In genomic region chr2:34840143-34840542, GRCm38 (mm10) we compare ENCODE assay signal across 22 mouse cellular contexts. TPM values are rescaled to one million over a fixed set of nuclear protein-coding genes. Genes with fewer than 3 reads are reported as not detected.
DNase-seq lines count a peak whose midpoint lies in the region; ATAC-seq and TF ChIP-seq lines count a peak whose summit lies in the region.
"Not testable (repeated sequence)": the region's sequence is repeated elsewhere in the genome, so short reads cannot be mapped to it uniquely, and the experiment has no call there.
"Had no signal": no experiment of that assay in that cellular context is flagged by ENCODE, and none has a peak within 500 bp of the region (broad histone marks: within the 10 kb centered on the region; RNA-seq: fewer than 3 reads in every experiment).

No protein-coding gene starts in this region.

- TF ChIP-seq RAD21 in MEL (IDR thresholded peaks at IDR 0.05; ENCODE audit: low read depth, low read length), result peak; percentile 55

- H3K27me3 ChIP-seq in MEL (ENCODE audit: control insufficient read depth in 1 of 2, insufficient read depth in 2 of 2, low read length in 2 of 2); kidney, adult 2 months (replicated peaks; ENCODE audit: control insufficient read depth, insufficient read depth, low read length); liver, adult 2 months (ENCODE audit: control insufficient read depth, insufficient read depth, low read length); lung, embryonic 14.5 days (ENCODE audit: insufficient read depth, low read length): not testable (repeated sequence)

- not testable (repeated sequence) for H3K27ac ChIP-seq in MEL (ENCODE audit: control insufficient read depth, low read depth, low read length); gastrocnemius, adult 2 months; kidney, adult 2 months (ENCODE audit: insufficient read depth, low read depth, low read length); liver, adult 2 months (replicated peaks; ENCODE audit: insufficient read depth, low read depth, low read length); lung, embryonic 14.5 days (ENCODE audit: low read depth)

- not testable (repeated sequence) for H3K9ac ChIP-seq in MEL (ENCODE audit: control insufficient read depth, low read depth, low read length, poor library complexity, severe bottlenecking); liver, adult 2 months (ENCODE audit: low read depth, low read length); lung, embryonic 14.5 days

- ATAC-seq in lung, embryonic 14.5 days (ENCODE audit: insufficient read depth), result not testable (repeated sequence)

- H3K4me1 ChIP-seq in MEL (ENCODE audit: control insufficient read depth in 1 of 2, insufficient read depth in 2 of 2, low read length in 2 of 2); kidney, adult 2 months (ENCODE audit: control insufficient read depth, insufficient read depth, low read length); liver, adult 2 months (ENCODE audit: control insufficient read depth, insufficient read depth, low read length); lung, embryonic 14.5 days (ENCODE audit: insufficient read depth): not testable (repeated sequence)

- H3K9me3 ChIP-seq in MEL (replicated peaks; ENCODE audit: insufficient read depth, low read length); lung, embryonic 14.5 days (ENCODE audit: low read depth, low read length): not testable (repeated sequence)

- not testable (repeated sequence) for H3K79me2 ChIP-seq in MEL (ENCODE audit: control insufficient read depth, insufficient read depth, low read length, poor library complexity); liver, adult 2 months (ENCODE audit: control insufficient read depth, insufficient read depth, low read length)

- peak; percentile 25 to 31 for DNase-seq in B cell, adult 2 months
- peak; percentile 40 for DNase-seq in MEL (ENCODE audit: low read depth, low spot score)
- not testable (repeated sequence) for DNase-seq in gastrocnemius, adult 2 months; kidney, adult 2 months; liver, adult 2 months (ENCODE audit: extremely low read depth, low read depth, low spot score); lung, embryonic 14.5 days
- DNase-seq in thymus, postnatal 14 days, result peak; percentile 12

- not testable (repeated sequence) for H3K36me3 ChIP-seq in MEL (ENCODE audit: control insufficient read depth in 1 of 2, insufficient read depth in 2 of 2, low read length in 2 of 2); kidney, adult 2 months (ENCODE audit: control insufficient read depth, insufficient read depth, low read length); liver, adult 2 months (ENCODE audit: control insufficient read depth, insufficient read depth, low read length); lung, embryonic 14.5 days (ENCODE audit: insufficient read depth)

- 80% methylated on average over 5 of the region's 5 CpGs for WGBS in kidney, adult 2 months
- 87% methylated on average over 5 of the region's 5 CpGs for WGBS in liver, adult 2 months
- WGBS in lung, embryonic 14.5 days, result 78% methylated on average over 5 of the region's 5 CpGs

- intact Hi-C loops in gastrocnemius, adult 2 months (cut with DNase I), result not testable (repeated sequence)

- peak; percentile 14 to 69 (median 51); a peak in 4 of 6 replicates for TF ChIP-seq CTCF in MEL (IDR thresholded peaks at IDR 0.05 in 2 of 3, conservative IDR thresholded peaks at IDR 0.05 in 1 of 3; ENCODE audit: control insufficient read depth in 1 of 3, insufficient read depth in 1 of 3, low read depth in 2 of 3, low read length in 3 of 3, poor library complexity in 1 of 3, severe bottlenecking in 1 of 3)
- TF ChIP-seq CTCF in gastrocnemius, adult 2 months (IDR thresholded peaks at IDR 0.05), result peak; percentile 32; the same call in 1 of the 2 replicates
- TF ChIP-seq CTCF in kidney, adult 2 months (conservative IDR thresholded peaks at IDR 0.05; ENCODE audit: insufficient read depth, insufficient read length, low read depth, low read length), result peak; percentile 27; the same call in 1 of the 2 replicates
- TF ChIP-seq CTCF in liver, adult 2 months (IDR thresholded peaks at IDR 0.05; ENCODE audit: low read depth, low read length), result peak; percentile 32; the same call in 1 of the 2 replicates
- 0 out of 2 replicates have a peak, but pooled peaks have one; percentile 8 for TF ChIP-seq CTCF in lung, embryonic 14.5 days (IDR thresholded peaks at IDR 0.05; ENCODE audit: low read depth)

- not testable (repeated sequence) for TF ChIP-seq EP300 in MEL (IDR thresholded peaks at IDR 0.05; ENCODE audit: low read depth in 1 of 2, low read length in 2 of 2)

- H3K4me3 ChIP-seq in MEL (ENCODE audit: control insufficient read depth in 1 of 2, insufficient read depth in 1 of 2, low read depth in 2 of 2, low read length in 2 of 2); gastrocnemius, adult 2 months; kidney, adult 2 months (ENCODE audit: insufficient read depth, low read depth, low read length); liver, adult 2 months (ENCODE audit: insufficient read depth, low read depth, low read length); lung, embryonic 14.5 days (ENCODE audit: low read depth, low read length): not testable (repeated sequence)

- TF ChIP-seq POLR2A in MEL (IDR thresholded peaks at IDR 0.05; ENCODE audit: control insufficient read depth in 1 of 2, insufficient read depth in 1 of 2, low read depth in 1 of 2, low read length in 2 of 2, poor library complexity in 1 of 2); kidney, adult 2 months (IDR thresholded peaks at IDR 0.05; ENCODE audit: low read depth, low read length); liver, adult 2 months (IDR thresholded peaks at IDR 0.05; ENCODE audit: extremely low read depth, insufficient read depth, low read length): not testable (repeated sequence)

- H3K4me2 ChIP-seq in lung, embryonic 14.5 days, result not testable (repeated sequence)

TF ChIP-seq in MEL, 35 proteins besides CTCF, POLR2A, EP300 and RAD21:
- TF ChIP-seq MAX (IDR thresholded peaks at IDR 0.05; ENCODE audit: low read length), result peak; percentile 33; the same call in 1 of the 2 replicates
- TF ChIP-seq MYC (IDR thresholded peaks at IDR 0.05; ENCODE audit: low read depth, low read length), result peak; percentile 84
- peak; percentile 50; the same call in 1 of the 2 replicates for TF ChIP-seq ZC3H11A (IDR thresholded peaks at IDR 0.05; ENCODE audit: low read depth, low read length)
- peak; percentile 55 for TF ChIP-seq SMC3 (IDR thresholded peaks at IDR 0.05; ENCODE audit: low read depth, low read length)

RNA-seq across cellular contexts. Expression of gene Gm34653, which starts 7.3 kb away (rescaled TPM):
- 0.08 TPM in 1 of 2 replicates, not detected in the other for total RNA-seq in MEL (2012; rRNA removed)
- under 1 TPM in 1 of 2 experiments, not detected in 1; 0.10 TPM for polyA plus RNA-seq in MEL (2012; ENCODE audit: insufficient read depth in 1 of 2, insufficient read length in 2 of 2, low read depth in 1 of 2, low replicate concordance in 2 of 2, missing spikeins in 1 of 2)
- total RNA-seq in gastrocnemius, adult 2 months (2021), result under 1 TPM; 0.18 to 0.39 TPM
- polyA plus RNA-seq in kidney, adult 2 months (2012; rRNA removed), result 0.07 TPM in 1 of 2 replicates, not detected in the other
- total RNA-seq in liver, adult 2 months (2014; rRNA removed), result 0.09 and 0.13 TPM in 2 replicates
- polyA plus RNA-seq in liver, adult 2 months (2012; rRNA removed), result not detected in 2 replicates
- polyA plus RNA-seq in lung, embryonic 14.5 days (2014; fragmentation: Nextera tagmentation; extraction: Ambion mirVana), result not detected in 2 replicates
- total RNA-seq: adrenal gland, postnatal 10 days; common myeloid progenitor, adult 5-6 weeks; gastrocnemius, postnatal 10 days; heart, adult 8-10 months; heart, postnatal 25 days had no signal
- polyA plus RNA-seq: brain, embryonic 14.5 days; CD4-positive, CD25-positive, alpha-beta regulatory T cell, adult 4 months; embryonic facial prominence, embryonic 11.5 days; forebrain, embryonic 11.5 days; forebrain, embryonic 15.5 days; heart, embryonic 12.5 days; heart, embryonic 16.5 days; hindbrain, embryonic 10.5 days; hindbrain, embryonic 14.5 days had no signal

RNA-seq across cellular contexts. Expression of gene Fbxw2, which starts 14.0 kb away (rescaled TPM):
- total RNA-seq in MEL (2012; rRNA removed), result 40.2 and 43.7 TPM in 2 replicates
- 100 to 1,000 TPM in 1 of 2 experiments, 10 to 100 TPM in 1; 49.7 to 101 TPM for polyA plus RNA-seq in MEL (2012; ENCODE audit: insufficient read depth in 1 of 2, insufficient read length in 2 of 2, low read depth in 1 of 2, low replicate concordance in 2 of 2, missing spikeins in 1 of 2)
- 10 to 100 TPM; 52.5 to 53.2 TPM for total RNA-seq in gastrocnemius, adult 2 months (2021)
- 29.4 and 34.1 TPM in 2 replicates for polyA plus RNA-seq in kidney, adult 2 months (2012; rRNA removed)
- 49.9 and 51.9 TPM in 2 replicates for total RNA-seq in liver, adult 2 months (2014; rRNA removed)
- polyA plus RNA-seq in liver, adult 2 months (2012; rRNA removed), result 24.2 and 28.1 TPM in 2 replicates
- polyA plus RNA-seq in lung, embryonic 14.5 days (2014; fragmentation: Nextera tagmentation; extraction: Ambion mirVana), result 73.8 and 77.5 TPM in 2 replicates

RNA-seq across cellular contexts. Expression of gene Cutal, which starts 34.1 kb away (rescaled TPM):
- not detected in 2 replicates for total RNA-seq in MEL (2012; rRNA removed)
- not detected for polyA plus RNA-seq in MEL (2012; ENCODE audit: insufficient read depth in 1 of 2, insufficient read length in 2 of 2, low read depth in 1 of 2, low replicate concordance in 2 of 2, missing spikeins in 1 of 2)
- total RNA-seq in gastrocnemius, adult 2 months (2021), result under 1 TPM; 0.17 to 0.69 TPM
- polyA plus RNA-seq in kidney, adult 2 months (2012; rRNA removed), result 208 and 340 TPM in 2 replicates
- total RNA-seq in liver, adult 2 months (2014; rRNA removed), result 48.2 and 48.6 TPM in 2 replicates
- 341 and 358 TPM in 2 replicates for polyA plus RNA-seq in liver, adult 2 months (2012; rRNA removed)
- 0.57 and 0.64 TPM in 2 replicates for polyA plus RNA-seq in lung, embryonic 14.5 days (2014; fragmentation: Nextera tagmentation; extraction: Ambion mirVana)
- total RNA-seq: common myeloid progenitor, adult 5-6 weeks had no signal
- polyA plus RNA-seq: CD4-positive, CD25-positive, alpha-beta regulatory T cell, adult 4 months; embryonic facial prominence, embryonic 15.5 days; forebrain, embryonic 11.5 days; heart, embryonic 12.5 days; hindbrain, embryonic 10.5 days had no signal

RNA-seq across cellular contexts. Expression of gene Psmd5, which starts 34.6 kb away (rescaled TPM):
- 48.1 and 63.0 TPM in 2 replicates for total RNA-seq in MEL (2012; rRNA removed)
- polyA plus RNA-seq in MEL (2012; ENCODE audit: insufficient read depth in 1 of 2, insufficient read length in 2 of 2, low read depth in 1 of 2, low replicate concordance in 2 of 2, missing spikeins in 1 of 2), result 10 to 100 TPM in 1 of 2 experiments, not detected in 1; 70.3 TPM
- total RNA-seq in gastrocnemius, adult 2 months (2021), result 10 to 100 TPM; 12.6 to 14.7 TPM
- polyA plus RNA-seq in kidney, adult 2 months (2012; rRNA removed), result 29.7 and 31.7 TPM in 2 replicates
- total RNA-seq in liver, adult 2 months (2014; rRNA removed), result 31.1 and 32.7 TPM in 2 replicates
- polyA plus RNA-seq in liver, adult 2 months (2012; rRNA removed), result 15.1 and 18.1 TPM in 2 replicates
- polyA plus RNA-seq in lung, embryonic 14.5 days (2014; fragmentation: Nextera tagmentation; extraction: Ambion mirVana), result 117 and 121 TPM in 2 replicates

RNA-seq across cellular contexts. Expression of gene Rabepk, which starts 40.4 kb away (rescaled TPM):
- total RNA-seq in MEL (2012; rRNA removed), result 47.1 and 51.2 TPM in 2 replicates
- polyA plus RNA-seq in MEL (2012; ENCODE audit: insufficient read depth in 1 of 2, insufficient read length in 2 of 2, low read depth in 1 of 2, low replicate concordance in 2 of 2, missing spikeins in 1 of 2), result 10 to 100 TPM in 1 of 2 experiments, not detected in 1; 85.3 TPM
- 1 to 10 TPM; 7.9 to 8.3 TPM for total RNA-seq in gastrocnemius, adult 2 months (2021)
- polyA plus RNA-seq in kidney, adult 2 months (2012; rRNA removed), result 25.8 and 28.1 TPM in 2 replicates
- total RNA-seq in liver, adult 2 months (2014; rRNA removed), result 12.1 and 14.8 TPM in 2 replicates
- 12.7 and 14.7 TPM in 2 replicates for polyA plus RNA-seq in liver, adult 2 months (2012; rRNA removed)
- 39.6 and 45.0 TPM in 2 replicates for polyA plus RNA-seq in lung, embryonic 14.5 days (2014; fragmentation: Nextera tagmentation; extraction: Ambion mirVana)

Comparison
In these comparisons a context has a peak if more than half of its experiments do, and no peak if none do; other contexts are left out.
1. RNA of gene Cutal, which starts 34.1 kb away (polyA plus RNA-seq): 341 to 358 TPM in liver, adult 2 months and 208 to 340 TPM in kidney, adult 2 months; 0.57 to 0.64 TPM in lung, embryonic 14.5 days and not detected in MEL; every median in the first group is over 100 times any median in the second.
2. Peak in every context shown above with its lines, with median percentiles within 50 percentile points of each other: CTCF ChIP-seq.